Mouse (Mus musculus): ENCODE data around the gene Tssc4.

GRCm38 (mm10) chr7:143023499-143023898, 45.5 kb upstream of the Tssc4 start:
- no peak for TF ChIP-seq CTCF (IDR thresholded peaks at IDR 0.05; ENCODE audit: borderline replicate concordance, insufficient read depth, low read length)
- TF ChIP-seq POLR2A (IDR thresholded peaks at IDR 0.05; ENCODE audit: low read depth, low read length): no peak
